Mouse (Mus musculus) midbrain, embryonic 15.5 days (tissue): ENCODE results near the gene Dysf. TPM values are rescaled to one million over a fixed set of nuclear protein-coding genes. Genes with fewer than 3 reads are reported as not detected.

ENCODE experiments used
- ATAC-seq: fragments of 200-750 bp; cut with Nextera tagmentation; replicated peaks from 2 replicates; pipeline ENCODE4 v1.8.0; 2017; ENCODE audit warnings: moderate TSS enrichment
- H3K27ac ChIP-seq: fragments of 300-500 bp; sonication (generic); 2 replicates; pipeline ENCODE4 v1.5.1; 2015; ENCODE audit warnings: mild to moderate bottlenecking, inconsistent platforms
- H3K27me3 ChIP-seq: fragments of 300-500 bp; sonication (generic); replicated peaks from 2 replicates; pipeline ENCODE4 v1.6.1; 2015; ENCODE audit warnings: inconsistent platforms
- H3K36me3 ChIP-seq: fragments of 300-500 bp; sonication (generic); replicated peaks from 2 replicates; pipeline ENCODE4 v1.6.1; 2015; ENCODE audit warnings: inconsistent platforms
- H3K4me1 ChIP-seq: fragments of 300-500 bp; sonication (generic); 2 replicates; pipeline ENCODE4 v1.6.1; 2015; ENCODE audit warnings: inconsistent platforms
- H3K4me2 ChIP-seq: fragments of 300-500 bp; sonication (generic); 2 replicates; pipeline ENCODE4 v1.6.1; 2015; ENCODE audit warnings: inconsistent platforms, mild to moderate bottlenecking, moderate library complexity
- H3K4me3 ChIP-seq: fragments of 300-500 bp; sonication (generic); 2 replicates; pipeline ENCODE4 v1.5.1; 2015; ENCODE audit warnings: mild to moderate bottlenecking, inconsistent platforms
- H3K9ac ChIP-seq: fragments of 300-500 bp; sonication (generic); 2 replicates; pipeline ENCODE4 v1.6.1; 2015; ENCODE audit warnings: mild to moderate bottlenecking, inconsistent platforms
- H3K9me3 ChIP-seq: fragments of 300-500 bp; sonication (generic); 2 replicates; pipeline ENCODE4 v1.6.1; 2016; ENCODE audit warnings: inconsistent platforms
- WGBS: fragments of 180-500 bp; shearing (Covaris S2); methylation state at CpG from one replicate; pipeline ENCODE4 v1.1.7; 2015; ENCODE audit warnings: mixed read lengths; 5-methylcytosine and 5-hydroxymethylcytosine counted together
- polyA plus RNA-seq: library from polyadenylated mRNA; unstranded; fragments of >200 nt; fragmentation: Nextera tagmentation; extraction: Ambion mirVana; gene quantifications from 2 replicates; pipeline ENCODE4 v1.2.1, GENCODE M21; 2015

The Dysf gene
- polyA plus RNA-seq, 1 experiment from 2014 or later, result 2.6 TPM

DNA sequence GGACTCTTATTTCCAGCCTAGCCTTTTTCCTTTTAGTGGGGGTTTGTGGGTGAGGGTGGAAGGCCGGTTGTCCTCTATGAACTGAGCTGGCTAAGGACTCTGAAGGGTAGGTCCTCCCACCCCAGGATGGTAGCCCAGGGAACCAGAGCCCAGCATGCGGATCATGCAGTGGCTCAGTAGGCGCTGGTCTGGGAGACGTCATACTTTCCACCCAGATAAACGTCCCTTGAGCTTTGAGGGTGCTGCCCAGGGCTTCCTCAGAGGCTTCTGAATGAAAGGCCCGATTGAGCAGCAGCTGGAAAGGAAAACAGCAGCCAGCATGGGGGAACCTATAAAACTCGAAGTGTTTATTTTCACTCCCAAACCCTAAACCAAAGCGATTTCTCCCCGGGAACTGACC is 123.1 kb downstream of the Dysf start:
- 79% methylated on average over 9 of the region's 9 CpGs for WGBS
- no peaks in the 10 kb centered on the region for H3K27me3 ChIP-seq
- H3K4me2 ChIP-seq, result no peak overlapping the region
- no peak overlapping the region for H3K4me3 ChIP-seq
- no peak overlapping the region for H3K9ac ChIP-seq
- H3K9me3 ChIP-seq, result no peaks in the 10 kb centered on the region
- H3K36me3 ChIP-seq, result no peaks in the 10 kb centered on the region
- H3K4me1 ChIP-seq, result no peaks in the 10 kb centered on the region
- ATAC-seq, result no peak
- H3K27ac ChIP-seq, result no peak overlapping the region

GRCm38 (mm10) chr6:84133053-84133452 is 124.7 kb downstream of the Dysf start:
- Histone ChIP-seq H3K27ac (no peak overlapping the region), H3K9ac (no peak overlapping the region), H3K4me2 (no peak overlapping the region), H3K36me3 (no peaks in the 10 kb centered on the region), H3K9me3 (no peaks in the 10 kb centered on the region), H3K4me3 (no peak overlapping the region), H3K27me3 (no peaks in the 10 kb centered on the region), H3K4me1 (no peaks in the 10 kb centered on the region)
- ATAC-seq, result no peak
- 60% methylated on average over 7 of the region's 7 CpGs for WGBS

DNA sequence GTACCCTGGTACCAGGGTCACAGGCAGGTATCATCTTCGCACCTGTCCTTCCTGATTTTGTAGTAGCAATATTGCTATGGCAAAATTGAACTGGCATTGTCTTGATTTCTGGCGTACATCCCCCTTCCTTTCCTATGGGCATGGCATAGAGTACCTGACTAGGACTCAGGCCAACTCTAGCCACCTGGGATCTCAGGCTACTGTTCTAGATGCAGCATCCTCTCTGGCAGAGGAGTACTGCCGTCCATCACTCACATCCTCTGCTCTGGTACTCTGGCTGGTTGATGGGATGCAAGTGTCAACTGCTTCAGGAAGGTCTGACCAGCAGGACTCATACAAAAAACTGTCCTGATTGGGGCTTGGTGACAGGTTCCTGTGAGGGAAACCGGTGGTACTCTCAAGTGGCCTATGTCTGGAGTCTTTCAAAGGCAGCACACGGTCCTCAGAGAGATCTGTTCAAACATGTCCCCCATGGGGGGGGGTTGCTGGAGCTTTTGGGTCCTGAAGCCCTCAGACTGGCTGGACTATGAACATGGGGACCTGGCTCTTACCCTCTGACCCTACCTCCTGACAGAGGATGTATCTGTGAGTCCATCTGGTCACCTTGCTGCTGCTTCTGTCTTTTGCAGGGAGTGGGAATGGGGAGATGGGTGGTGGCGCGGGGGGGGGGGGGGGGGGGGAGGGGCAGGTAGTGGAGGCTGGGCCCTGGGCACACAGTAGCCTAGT is 125.8 kb downstream of the Dysf start:
- no peaks in the 10 kb centered on the region for H3K27me3 ChIP-seq
- H3K4me2 ChIP-seq, result no peak overlapping the region
- no peaks in the 10 kb centered on the region for H3K36me3 ChIP-seq
- no peaks in the 10 kb centered on the region for H3K4me1 ChIP-seq
- no peak overlapping the region for H3K27ac ChIP-seq
- 79% methylated on average over 5 of the region's 7 CpGs for WGBS
- H3K4me3 ChIP-seq, result no peak overlapping the region
- ATAC-seq, result peak; percentile 11; the same call in 1 of the 2 replicates
- no peak overlapping the region for H3K9ac ChIP-seq
- no peaks in the 10 kb centered on the region for H3K9me3 ChIP-seq

- Histone ChIP-seq H3K27me3 (no peaks in the 10 kb centered on the region), H3K4me3 (no peak overlapping the region), H3K9me3 (no peaks in the 10 kb centered on the region), H3K4me1 (no peaks in the 10 kb centered on the region), H3K36me3 (no peaks in the 10 kb centered on the region), H3K9ac (no peak overlapping the region), H3K4me2 (peak overlapping the region; percentile 17; the same call in 1 of the 2 replicates), H3K27ac (no peak overlapping the region)
- 31% methylated on average over 22 of the region's 23 CpGs for WGBS
- ATAC-seq, result peak; percentile 76
These were observed 126.5 kb downstream of the Dysf start for GRCm38 (mm10) chr6:84134722-84135394.

- Histone ChIP-seq H3K9me3 (no peaks in the 10 kb centered on the region), H3K4me2 (no peak overlapping the region), H3K4me3 (no peak overlapping the region), H3K27ac (no peak overlapping the region), H3K9ac (no peak overlapping the region), H3K36me3 (no peaks in the 10 kb centered on the region), H3K4me1 (no peaks in the 10 kb centered on the region), H3K27me3 (no peaks in the 10 kb centered on the region)
- 96% methylated on average over 9 of the region's 9 CpGs for WGBS
- no peak for ATAC-seq
These were observed 127.3 kb downstream of the Dysf start for GRCm38 (mm10) chr6:84135709-84136108.

DNA sequence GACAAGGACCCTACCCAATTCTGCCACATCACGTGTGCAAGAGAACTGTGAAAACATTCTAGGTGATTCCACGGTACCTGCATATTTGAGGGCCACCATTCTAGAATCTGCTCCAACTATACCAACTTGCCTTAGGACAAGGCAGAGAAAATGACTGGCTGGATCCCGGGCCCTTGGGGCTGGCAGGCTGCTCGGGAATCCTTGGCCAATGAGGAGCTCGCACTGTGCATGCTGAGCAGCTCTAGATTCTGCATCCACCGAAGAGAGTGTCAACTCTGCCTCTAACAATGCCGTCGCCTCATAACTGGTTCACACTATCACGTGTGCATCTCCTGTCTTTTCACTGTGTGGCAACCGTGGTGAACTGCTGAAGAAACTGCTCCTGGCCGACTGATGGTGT is 128.0 kb downstream of the Dysf start:
- Histone ChIP-seq H3K4me2 (no peak overlapping the region), H3K9ac (no peak overlapping the region), H3K4me3 (no peak overlapping the region), H3K4me1 (no peaks in the 10 kb centered on the region), H3K9me3 (no peaks in the 10 kb centered on the region), H3K27ac (no peak overlapping the region), H3K27me3 (no peaks in the 10 kb centered on the region), H3K36me3 (no peaks in the 10 kb centered on the region)
- 85% methylated on average over 11 of the region's 11 CpGs for WGBS
- ATAC-seq, result no peak

DNA sequence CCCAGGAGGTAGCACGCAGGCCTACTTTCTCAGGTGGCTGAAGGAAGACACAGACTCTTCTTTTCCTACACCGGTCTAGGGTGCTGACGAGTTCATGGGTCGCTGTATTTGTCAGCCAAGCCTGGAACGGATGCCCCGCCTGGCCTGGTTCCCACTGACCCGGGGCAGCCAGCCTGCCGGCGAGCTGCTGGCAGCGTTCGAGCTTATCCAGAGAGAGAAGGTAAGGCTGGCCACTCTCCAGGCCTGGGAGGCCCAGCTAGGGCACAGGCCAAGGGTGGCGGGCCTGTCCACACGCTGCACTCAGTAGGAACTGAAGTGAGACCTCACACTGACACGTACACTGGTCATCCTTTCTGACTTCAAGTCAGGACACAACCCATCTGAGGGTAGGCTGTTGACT is 131.5 kb downstream of the Dysf start:
- no peaks in the 10 kb centered on the region for H3K4me1 ChIP-seq
- H3K9ac ChIP-seq, result no peak overlapping the region
- ATAC-seq, result no peak
- WGBS, result 79% methylated on average over 14 of the region's 14 CpGs
- no peaks in the 10 kb centered on the region for H3K36me3 ChIP-seq
- no peaks in the 10 kb centered on the region for H3K9me3 ChIP-seq
- H3K27ac ChIP-seq, result no peak overlapping the region
- H3K27me3 ChIP-seq, result no peaks in the 10 kb centered on the region
- no peak overlapping the region for H3K4me3 ChIP-seq
- H3K4me2 ChIP-seq, result no peak overlapping the region

DNA sequence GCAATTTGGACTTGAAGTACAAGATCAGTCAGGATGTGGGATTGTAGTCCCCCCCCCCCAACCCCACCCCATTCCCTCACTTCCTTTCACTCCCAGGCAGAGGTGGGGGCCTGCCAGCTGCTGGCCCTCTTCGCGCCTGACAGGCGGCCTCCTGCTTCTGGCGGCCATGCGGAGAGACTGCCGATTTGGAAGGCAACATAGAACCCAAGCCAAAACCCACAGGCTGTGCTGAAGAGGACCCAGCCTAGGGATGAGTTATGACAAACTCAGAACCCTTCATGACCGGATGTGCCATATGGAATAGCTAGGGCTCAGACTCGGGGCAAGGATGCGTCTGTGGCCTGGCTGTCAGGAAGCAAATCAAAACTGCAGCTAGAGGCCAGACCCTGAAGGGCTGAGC is 134.1 kb downstream of the Dysf start:
- Histone ChIP-seq H3K36me3 (no peaks in the 10 kb centered on the region), H3K27ac (no peak overlapping the region), H3K9ac (no peak overlapping the region), H3K4me3 (no peak overlapping the region), H3K4me2 (no peak overlapping the region), H3K9me3 (no peaks in the 10 kb centered on the region), H3K4me1 (no peaks in the 10 kb centered on the region), H3K27me3 (no peaks in the 10 kb centered on the region)
- no peak for ATAC-seq
- WGBS, result 82% methylated on average over 9 of the region's 9 CpGs

- Histone ChIP-seq H3K4me2 (no peak overlapping the region), H3K9ac (no peak overlapping the region), H3K36me3 (no peaks in the 10 kb centered on the region), H3K4me3 (no peak overlapping the region), H3K27me3 (no peaks in the 10 kb centered on the region), H3K9me3 (no peaks in the 10 kb centered on the region), H3K4me1 (no peaks in the 10 kb centered on the region), H3K27ac (no peak overlapping the region)
- no peak for ATAC-seq
- whole genome bisulfite sequencing, result 90% methylated on average over 1 of the region's 1 CpGs
These were observed 134.9 kb downstream of the Dysf start for GRCm38 (mm10) chr6:84143328-84143727.

GRCm38 (mm10) chr6:84144393-84144792 is 136.0 kb downstream of the Dysf start:
- Histone ChIP-seq H3K4me2 (no peak overlapping the region), H3K27me3 (no peaks in the 10 kb centered on the region), H3K27ac (no peak overlapping the region), H3K4me3 (no peak overlapping the region), H3K4me1 (no peaks in the 10 kb centered on the region), H3K9ac (no peak overlapping the region), H3K36me3 (no peaks in the 10 kb centered on the region), H3K9me3 (no peaks in the 10 kb centered on the region)
- 83% methylated on average over 4 of the region's 4 CpGs for WGBS
- ATAC-seq, result no peak

DNA sequence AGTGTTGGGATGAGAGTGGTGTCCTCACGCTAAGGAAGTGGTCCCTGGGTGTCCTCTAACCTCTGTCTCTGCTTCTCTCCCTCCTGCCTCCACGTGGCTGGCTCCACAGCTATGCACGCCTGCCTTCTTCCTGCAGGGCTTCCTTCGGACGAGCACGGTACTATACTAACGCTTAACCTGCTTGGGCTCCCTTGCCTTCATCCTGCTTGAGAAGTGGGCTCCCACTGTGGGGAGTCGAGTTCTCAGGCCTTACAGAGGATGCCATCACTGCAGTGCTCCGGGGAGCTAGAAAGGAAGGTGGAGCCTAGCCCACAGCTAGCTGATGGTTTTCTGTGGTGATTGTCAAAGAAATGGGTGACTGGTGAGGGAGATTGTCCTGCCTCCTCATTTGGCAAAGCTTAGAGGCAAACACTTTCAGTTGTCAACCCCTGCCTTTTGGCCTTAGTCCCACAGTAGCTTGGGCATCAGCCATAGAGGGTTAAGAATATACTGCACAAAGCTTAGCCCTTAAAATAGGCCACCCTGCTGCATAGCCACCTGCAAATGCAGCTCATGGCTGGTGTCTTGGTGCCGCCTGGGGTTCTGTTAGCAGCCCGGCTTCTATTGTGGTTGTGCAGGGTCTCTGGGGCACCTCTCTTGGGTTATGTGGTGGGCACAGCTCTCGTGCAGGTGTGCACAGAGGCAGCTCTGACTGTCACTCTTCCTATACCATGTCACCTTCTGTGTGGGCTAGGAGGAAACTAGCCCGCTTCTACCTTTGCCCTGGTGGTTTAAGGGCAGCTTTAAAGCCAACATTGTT is 139.0 kb downstream of the Dysf start:
- Histone ChIP-seq H3K4me1 (no peaks in the 10 kb centered on the region), H3K27ac (no peak overlapping the region), H3K9ac (no peak overlapping the region), H3K36me3 (no peaks in the 10 kb centered on the region), H3K27me3 (no peaks in the 10 kb centered on the region), H3K9me3 (no peaks in the 10 kb centered on the region), H3K4me2 (no peak overlapping the region), H3K4me3 (no peak overlapping the region)
- 81% methylated on average over 13 of the region's 13 CpGs for WGBS
- no peak for ATAC-seq

- Histone ChIP-seq H3K36me3 (no peaks in the 10 kb centered on the region), H3K9me3 (no peaks in the 10 kb centered on the region), H3K4me3 (no peak overlapping the region), H3K4me2 (no peak overlapping the region), H3K27ac (no peak overlapping the region), H3K4me1 (no peaks in the 10 kb centered on the region), H3K27me3 (no peaks in the 10 kb centered on the region), H3K9ac (no peak overlapping the region)
- WGBS, result 71% methylated on average over 6 of the region's 6 CpGs
- no peak for ATAC-seq
These were observed 140.1 kb downstream of the Dysf start for GRCm38 (mm10) chr6:84148470-84148869.
